Mouse (Mus musculus): ENCODE results near the gene Pik3c2b.

- TF ChIP-seq CTCF (IDR thresholded peaks at IDR 0.05; ENCODE audit: insufficient read depth, low read depth, low read length) (no peak), POLR2A (IDR thresholded peaks at IDR 0.05; ENCODE audit: insufficient read depth, low read depth, low read length) (no peak)
Measured at GRCm38 (mm10) chr1:133080079-133080561, 34.7 kb downstream of the Pik3c2b start.

Data from olfactory bulb, adult 2 months (tissue).